Mouse (Mus musculus): ENCODE data around the gene A630001G21Rik.

DNA sequence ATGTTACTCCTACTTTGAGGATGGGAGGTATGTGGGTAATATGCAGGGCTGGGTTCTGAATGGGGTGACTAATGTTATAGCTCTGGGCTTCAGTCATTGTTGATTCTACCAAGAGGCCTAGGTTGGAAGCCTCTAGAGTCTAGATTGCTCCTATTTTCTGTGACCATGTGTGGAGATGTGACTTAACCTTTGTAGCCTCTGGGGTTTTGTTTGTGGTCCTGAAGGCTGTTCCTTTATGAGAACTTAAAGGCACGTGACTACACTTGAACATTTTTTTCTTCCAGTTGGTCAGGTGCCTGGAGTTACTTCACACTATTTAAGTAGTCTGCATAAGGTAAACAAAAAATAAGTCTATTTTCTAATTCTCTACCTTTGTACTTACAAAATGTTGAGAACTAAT lies 21.3 kb upstream of the A630001G21Rik start:
- no peak for TF ChIP-seq POLR2A (IDR thresholded peaks at IDR 0.05; ENCODE audit: borderline replicate concordance, control insufficient read depth, low read depth, low read length)
- no peak for TF ChIP-seq CTCF (IDR thresholded peaks at IDR 0.05; ENCODE audit: control insufficient read depth, insufficient read depth, low read length)
